Mouse (Mus musculus) myocyte (in vitro differentiated cells): Measurements from ENCODE around the gene Dtx2.

Source experiments
- CEBPB ChIP-seq: IDR thresholded peaks from 2 replicates; pipeline ENCODE4 v1.6.1; 2011; ENCODE audit warnings: mild to moderate bottlenecking, moderate library complexity; ENCODE audit not compliant: poor library complexity, insufficient read depth, severe bottlenecking
- E2F4 ChIP-seq: IDR thresholded peaks from one replicate; pipeline ENCODE4 v1.6.1; 2011; ENCODE audit warnings: mild to moderate bottlenecking, control low read depth, moderate library complexity; ENCODE audit not compliant: insufficient read depth
- MAX ChIP-seq: IDR thresholded peaks from one replicate; pipeline ENCODE4 v1.6.1; 2011; ENCODE audit warnings: low read depth, mild to moderate bottlenecking, control low read depth
- MYOD1 ChIP-seq, 3 experiments: IDR thresholded peaks; one replicate each; pipeline ENCODE4 v1.6.1; 2011; ENCODE audit warnings: control low read depth in 2 of 3, low read depth in 2 of 3, mild to moderate bottlenecking in 2 of 3, moderate library complexity in 1 of 3; ENCODE audit not compliant: insufficient read length in 2 of 3, control insufficient read depth in 1 of 3
- MYOG ChIP-seq, 3 experiments: IDR thresholded peaks; one replicate each; pipeline ENCODE4 v1.6.1; 2011; ENCODE audit warnings: control low read depth in 2 of 3, low read depth in 2 of 3, mild to moderate bottlenecking in 2 of 3; ENCODE audit not compliant: insufficient read length in 2 of 3, control insufficient read depth in 1 of 3, insufficient read depth in 1 of 3
- POLR2A ChIP-seq: IDR thresholded peaks from one replicate; pipeline ENCODE4 v1.6.1; 2011; ENCODE audit warnings: low read depth, mild to moderate bottlenecking, control low read depth, moderate library complexity; ENCODE audit not compliant: insufficient read length
- POLR2AphosphoS2 ChIP-seq: IDR thresholded peaks from one replicate; pipeline ENCODE4 v1.6.1; 2011; ENCODE audit warnings: low read depth, control low read depth; ENCODE audit not compliant: insufficient read length
- REST ChIP-seq: IDR thresholded peaks from one replicate; pipeline ENCODE4 v1.6.1; 2011; ENCODE audit warnings: mild to moderate bottlenecking, control low read depth, moderate library complexity; ENCODE audit not compliant: insufficient read depth, insufficient read length
- TCF12 ChIP-seq: IDR thresholded peaks from one replicate; pipeline ENCODE4 v1.6.1; 2011; ENCODE audit warnings: mild to moderate bottlenecking, control low read depth; ENCODE audit not compliant: poor library complexity, insufficient read depth, severe bottlenecking
- TCF3 ChIP-seq: IDR thresholded peaks from one replicate; pipeline ENCODE4 v1.6.1; 2011; ENCODE audit warnings: low read depth, control low read depth; ENCODE audit not compliant: insufficient read length
- USF1 ChIP-seq: IDR thresholded peaks from one replicate; pipeline ENCODE4 v1.6.1; 2011; ENCODE audit warnings: low read depth, mild to moderate bottlenecking, control low read depth, moderate library complexity

DNA sequence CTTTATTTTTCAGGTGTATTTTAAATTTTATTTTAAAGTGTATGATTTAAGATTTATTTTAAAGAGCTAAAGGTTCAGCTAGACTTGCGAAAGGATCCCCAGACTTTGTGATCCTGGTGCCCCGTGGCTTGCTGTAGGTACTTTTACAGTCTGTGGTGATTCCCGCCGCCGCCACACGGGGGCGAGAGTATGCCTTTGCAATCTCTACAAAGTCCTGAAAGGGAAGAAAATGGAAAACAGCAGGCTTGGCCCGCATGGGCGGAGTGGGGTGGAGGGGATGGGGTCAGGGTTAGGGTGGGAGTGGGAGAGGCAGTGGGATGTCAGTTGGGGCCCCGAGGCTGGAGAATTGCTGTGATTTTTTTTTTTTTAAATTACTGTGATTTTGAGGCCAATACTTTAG, 51.4 kb downstream of the Dtx2 start:
- TF ChIP-seq E2F4: no peak
- no peak for TF ChIP-seq MAX
- TF ChIP-seq POLR2A: no peak
- TF ChIP-seq TCF12: no peak
- no peak for TF ChIP-seq CEBPB
- no peak for TF ChIP-seq MYOD1 (IDR thresholded peaks at IDR 0.05; ENCODE audit: control insufficient read depth in 1 of 3, insufficient read length in 2 of 3, low read depth in 2 of 3)
- no peak for TF ChIP-seq USF1
- no peak for TF ChIP-seq MYOG (IDR thresholded peaks at IDR 0.05; ENCODE audit: control insufficient read depth in 1 of 3, insufficient read depth in 1 of 3, insufficient read length in 2 of 3, low read depth in 2 of 3)
- no peak for TF ChIP-seq POLR2AphosphoS2
- no peak for TF ChIP-seq REST
- no peak for TF ChIP-seq TCF3
